Mouse (Mus musculus) limb, embryonic 11.5 days (tissue): ENCODE results near the gene Rec114. TPM values are rescaled to one million over a fixed set of nuclear protein-coding genes. Genes with fewer than 3 reads are reported as not detected.

ENCODE experiments used
- ATAC-seq: fragments of 200-750 bp; cut with Nextera tagmentation; 2 replicates; pipeline ENCODE4 v1.8.0; 2017; ENCODE audit warnings: low read depth; ENCODE audit not compliant: insufficient number of reproducible peaks, low FRiP score, low TSS enrichment
- DNase-seq: peaks from one replicate; pipeline ENCODE4 v3.0.0-alpha.2; 2015; ENCODE audit warnings: low spot score
- H3K27ac ChIP-seq: fragments of 300-500 bp; sonication (generic); replicated peaks from 2 replicates; pipeline ENCODE4 v1.5.1; 2014; ENCODE audit warnings: low read depth, mild to moderate bottlenecking, low read length
- H3K27me3 ChIP-seq: fragments of 300-500 bp; sonication (generic); 2 replicates; pipeline ENCODE4 v1.6.1; 2014; ENCODE audit warnings: mild to moderate bottlenecking, low read length, mixed read lengths; ENCODE audit not compliant: control insufficient read depth, insufficient read depth
- H3K36me3 ChIP-seq: fragments of 300-500 bp; sonication (generic); 2 replicates; pipeline ENCODE4 v1.6.1; 2014; ENCODE audit warnings: mild to moderate bottlenecking, low read length, moderate library complexity, mixed read lengths; ENCODE audit not compliant: control insufficient read depth, insufficient read depth
- H3K4me1 ChIP-seq: fragments of 300-500 bp; sonication (generic); 2 replicates; pipeline ENCODE4 v1.6.1; 2014; ENCODE audit warnings: low read length, mixed read lengths; ENCODE audit not compliant: control insufficient read depth, insufficient read depth
- H3K4me2 ChIP-seq: fragments of 300-500 bp; sonication (generic); 2 replicates; pipeline ENCODE4 v1.6.1; 2014; ENCODE audit warnings: low read depth, mild to moderate bottlenecking, moderate library complexity; ENCODE audit not compliant: severe bottlenecking
- H3K4me3 ChIP-seq: fragments of 300-500 bp; sonication (generic); 2 replicates; pipeline ENCODE4 v1.5.1; 2014; ENCODE audit warnings: low read depth, low read length
- H3K9ac ChIP-seq: fragments of 300-500 bp; sonication (generic); 2 replicates; pipeline ENCODE4 v1.6.1; 2014; ENCODE audit warnings: mild to moderate bottlenecking, low read length
- H3K9me3 ChIP-seq: fragments of 300-500 bp; sonication (generic); 2 replicates; pipeline ENCODE4 v1.6.1; 2016; ENCODE audit warnings: low read length; ENCODE audit not compliant: control insufficient read depth
- WGBS: fragments of 180-500 bp; shearing (Covaris S2); extraction: QIAGEN DNeasy Blood & Tissue Kit; methylation state at CpG from one replicate; pipeline ENCODE4 v1.1.7; 2014; 5-methylcytosine and 5-hydroxymethylcytosine counted together
- polyA plus RNA-seq: library from polyadenylated mRNA; unstranded; fragments of >200 nt; fragmentation: Nextera tagmentation; extraction: Ambion mirVana; gene quantifications from 2 replicates; pipeline ENCODE4 v1.2.1, GENCODE M21; 2014

Rec114 gene
- polyA plus RNA-seq, 1 experiment from 2014 or later: 1.4 TPM

- Histone ChIP-seq H3K4me3 (no peak overlapping the region), H3K27me3 (no peaks in the 10 kb centered on the region), H3K9ac (no peak overlapping the region), H3K4me2 (no peak overlapping the region), H3K9me3 (no peaks in the 10 kb centered on the region), H3K36me3 (no peaks in the 10 kb centered on the region), H3K27ac (no peak overlapping the region), H3K4me1 (no peaks in the 10 kb centered on the region)
- 86% methylated on average over 11 of the region's 11 CpGs for WGBS
- DNase-seq (no peak), ATAC-seq (no peak)
Observed at GRCm38 (mm10) chr9:58723165-58723564, 20.6 kb downstream of the Rec114 start.

DNA sequence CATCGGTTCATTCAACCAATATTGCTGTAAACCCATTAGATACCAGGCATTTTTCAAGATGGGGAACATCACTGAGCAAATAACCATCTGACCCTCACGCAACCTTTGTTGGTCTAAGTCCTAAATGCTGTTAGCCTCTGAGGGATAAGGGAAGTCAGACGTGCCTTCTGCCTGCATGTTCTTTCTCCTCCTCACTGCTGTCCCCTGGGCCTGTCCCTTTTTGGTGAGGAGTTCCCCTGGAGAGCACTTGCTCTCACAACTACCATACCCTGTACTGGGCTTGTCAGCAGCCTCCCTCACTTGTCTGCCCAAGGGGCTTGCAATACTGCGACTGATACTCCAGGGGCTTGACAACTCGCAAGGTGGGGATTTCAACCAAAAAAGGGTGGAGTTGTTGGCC lies 21.6 kb downstream of the Rec114 start:
- ATAC-seq (no peak), DNase-seq (no peak)
- Histone ChIP-seq H3K4me3 (no peak overlapping the region), H3K9ac (no peak overlapping the region), H3K4me2 (no peak overlapping the region), H3K36me3 (no peaks in the 10 kb centered on the region), H3K27me3 (no peaks in the 10 kb centered on the region), H3K27ac (no peak overlapping the region), H3K4me1 (no peaks in the 10 kb centered on the region), H3K9me3 (no peaks in the 10 kb centered on the region)
- WGBS: 82% methylated on average over 5 of the region's 5 CpGs

- DNase-seq (no peak), ATAC-seq (no peak)
- no peaks in the 10 kb centered on the region for H3K4me1 ChIP-seq
- H3K27ac ChIP-seq: no peak overlapping the region
- 78% methylated on average over 7 of the region's 7 CpGs for WGBS
- H3K4me2 ChIP-seq: no peak overlapping the region
- H3K9me3 ChIP-seq: no peaks in the 10 kb centered on the region
- no peak overlapping the region for H3K4me3 ChIP-seq
- no peaks in the 10 kb centered on the region for H3K27me3 ChIP-seq
- no peak overlapping the region for H3K9ac ChIP-seq
- no peaks in the 10 kb centered on the region for H3K36me3 ChIP-seq
Observed at GRCm38 (mm10) chr9:58721021-58721420, 22.7 kb downstream of the Rec114 start.

DNA sequence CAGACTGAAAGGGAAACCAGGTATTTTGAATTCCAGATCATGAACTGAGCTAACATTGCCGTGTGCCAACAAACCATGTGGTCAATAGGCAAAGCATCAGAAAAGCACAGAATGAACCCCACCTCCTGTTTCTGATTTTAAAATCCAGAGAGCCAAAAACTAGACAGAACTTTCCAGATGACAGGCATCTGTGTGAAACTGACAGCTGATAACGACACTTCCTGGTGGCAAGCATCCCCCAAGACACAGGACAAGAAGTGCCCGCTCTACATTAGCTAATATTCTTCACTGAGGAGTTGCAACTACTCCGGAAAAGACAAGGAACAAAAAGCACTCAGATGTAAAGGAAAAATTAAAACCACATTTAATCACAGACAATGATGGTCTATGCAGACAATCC lies 23.6 kb downstream of the Rec114 start:
- no peaks in the 10 kb centered on the region for H3K36me3 ChIP-seq
- H3K9me3 ChIP-seq: no peaks in the 10 kb centered on the region
- H3K9ac ChIP-seq: no peak overlapping the region
- 82% methylated on average over 4 of the region's 4 CpGs for WGBS
- no peaks in the 10 kb centered on the region for H3K27me3 ChIP-seq
- no peak overlapping the region for H3K4me3 ChIP-seq
- no peak overlapping the region for H3K4me2 ChIP-seq
- no peak overlapping the region for H3K27ac ChIP-seq
- no peaks in the 10 kb centered on the region for H3K4me1 ChIP-seq
- DNase-seq (no peak), ATAC-seq (no peak)

DNA sequence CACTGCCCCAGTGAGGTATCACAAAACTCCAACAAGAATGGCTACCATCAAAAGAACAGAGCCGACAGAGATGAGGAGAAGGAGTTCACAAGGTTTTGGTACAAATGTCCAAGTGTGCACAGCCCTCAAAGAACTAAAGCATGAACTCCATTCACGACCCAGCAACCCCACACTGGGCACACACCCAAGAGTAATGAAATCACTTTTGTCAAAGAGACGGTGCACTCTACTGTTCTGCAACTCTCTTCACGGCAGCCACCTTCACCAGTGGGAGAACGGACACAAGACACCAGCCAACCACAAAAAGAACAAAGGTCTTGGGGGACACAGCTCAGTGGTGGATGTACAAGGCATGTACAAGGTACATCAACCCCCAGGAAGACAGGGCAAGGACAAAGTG lies 24.3 kb downstream of the Rec114 start:
- ATAC-seq (no peak), DNase-seq (no peak)
- Histone ChIP-seq H3K27ac (no peak overlapping the region), H3K4me1 (no peaks in the 10 kb centered on the region), H3K4me2 (no peak overlapping the region), H3K9ac (no peak overlapping the region), H3K36me3 (no peaks in the 10 kb centered on the region), H3K4me3 (no peak overlapping the region), H3K27me3 (no peaks in the 10 kb centered on the region), H3K9me3 (no peaks in the 10 kb centered on the region)
- WGBS: 85% methylated on average over 5 of the region's 5 CpGs

DNA sequence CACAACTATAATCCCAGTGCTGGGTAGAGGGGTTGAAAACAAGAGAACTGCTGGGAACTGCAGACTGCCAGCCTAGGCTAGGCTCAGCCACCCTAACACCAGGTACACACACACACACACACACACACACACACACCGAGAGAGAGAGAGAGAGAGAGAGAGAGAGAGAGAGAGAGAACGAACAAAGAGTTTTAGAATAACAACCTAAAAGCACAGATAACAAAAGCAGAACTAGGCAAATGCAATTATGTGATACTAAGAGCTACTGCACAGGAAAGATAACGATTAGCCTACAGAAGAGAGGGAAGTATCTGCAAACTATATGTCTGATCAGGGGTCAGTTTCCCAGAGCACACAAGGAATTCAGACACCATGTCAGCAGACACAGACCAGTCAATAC lies 24.8 kb downstream of the Rec114 start:
- no peak for DNase-seq
- no peak overlapping the region for H3K27ac ChIP-seq
- no peak for ATAC-seq
- no peak overlapping the region for H3K4me2 ChIP-seq
- H3K4me3 ChIP-seq: no peak overlapping the region
- H3K27me3 ChIP-seq: no peaks in the 10 kb centered on the region
- 88% methylated on average over 3 of the region's 3 CpGs for WGBS
- H3K9me3 ChIP-seq: no peaks in the 10 kb centered on the region
- no peak overlapping the region for H3K9ac ChIP-seq
- no peaks in the 10 kb centered on the region for H3K4me1 ChIP-seq
- no peaks in the 10 kb centered on the region for H3K36me3 ChIP-seq

DNA sequence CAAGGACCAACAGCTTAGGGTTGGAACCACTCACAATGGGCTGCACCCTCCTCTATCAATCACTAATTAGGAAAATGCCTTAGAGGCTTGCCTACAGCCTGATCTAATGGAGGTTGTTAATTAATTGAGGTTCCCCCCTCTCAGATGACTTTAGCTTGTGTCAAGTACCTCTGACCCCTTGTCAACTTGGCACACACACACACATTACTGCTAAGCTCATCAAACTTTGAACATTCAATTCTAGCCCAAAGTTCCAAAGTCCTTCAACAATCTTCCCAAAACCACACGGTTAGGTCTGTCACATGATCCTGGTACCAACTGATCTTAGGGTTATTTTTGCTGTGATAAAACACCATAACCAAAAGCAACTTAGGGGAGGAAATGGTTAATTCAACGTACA lies 26.9 kb downstream of the Rec114 start:
- ATAC-seq (no peak), DNase-seq (no peak)
- Histone ChIP-seq H3K4me3 (no peak overlapping the region), H3K4me1 (no peaks in the 10 kb centered on the region), H3K36me3 (no peaks in the 10 kb centered on the region), H3K27me3 (no peaks in the 10 kb centered on the region), H3K9me3 (no peaks in the 10 kb centered on the region), H3K9ac (no peak overlapping the region), H3K27ac (no peak overlapping the region), H3K4me2 (no peak overlapping the region)
- 63% methylated on average over 2 of the region's 2 CpGs for WGBS

GRCm38 (mm10) chr9:58710642-58711041 lies 33.1 kb downstream of the Rec114 start:
- Histone ChIP-seq H3K4me1 (no peaks in the 10 kb centered on the region), H3K9me3 (no peaks in the 10 kb centered on the region), H3K27me3 (no peaks in the 10 kb centered on the region), H3K27ac (no peak overlapping the region), H3K4me2 (no peak overlapping the region), H3K4me3 (no peak overlapping the region), H3K36me3 (no peaks in the 10 kb centered on the region), H3K9ac (no peak overlapping the region)
- WGBS: 71% methylated on average over 7 of the region's 7 CpGs
- no peak for ATAC-seq
- no peak for DNase-seq

DNA sequence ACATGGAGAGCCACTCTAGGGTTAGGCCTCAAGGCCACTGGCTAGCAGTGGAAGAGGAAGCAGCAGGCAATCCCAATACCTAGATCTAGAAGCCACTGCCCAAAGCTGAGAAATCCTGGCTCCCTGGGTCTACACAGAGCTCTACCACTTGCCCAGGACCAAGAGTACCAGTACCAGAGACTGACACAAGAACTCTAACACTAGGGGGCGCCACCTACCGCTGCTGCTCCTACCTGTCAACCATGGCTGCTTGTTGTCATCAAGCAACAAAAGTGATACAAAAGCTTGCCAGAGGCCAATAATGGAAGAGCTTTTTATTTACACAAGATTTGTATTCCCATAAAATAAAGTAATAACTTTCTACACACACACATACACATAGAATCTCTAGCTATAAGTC lies 33.8 kb downstream of the Rec114 start:
- Histone ChIP-seq H3K9ac (no peak overlapping the region), H3K27me3 (no peaks in the 10 kb centered on the region), H3K4me3 (no peak overlapping the region), H3K36me3 (no peaks in the 10 kb centered on the region), H3K27ac (no peak overlapping the region), H3K9me3 (no peaks in the 10 kb centered on the region), H3K4me1 (no peaks in the 10 kb centered on the region), H3K4me2 (no peak overlapping the region)
- WGBS: 6% methylated on average over 2 of the region's 2 CpGs
- peak; percentile 72 for DNase-seq
- no peak for ATAC-seq
